Mouse (Mus musculus): ENCODE measurements around the gene Gm3453.
"Not testable (repeated sequence)": the region's sequence is repeated elsewhere in the genome, so short reads cannot be mapped to it uniquely, and the experiment has no call there.

The Gm3453 gene

GRCm38 (mm10) chr14:5979037-5979436 lies at the start of gene Gm3453:
Gene Gm3453 (minus strand): TSS chr14:5979137.
- DNase-seq (ENCODE audit: low spot score in 2 of 2): not testable (repeated sequence)

- DNase-seq (ENCODE audit: low spot score in 2 of 2): not testable (repeated sequence)
Measured at GRCm38 (mm10) chr14:5987136-5987535, 8.2 kb upstream of the Gm3453 start.

- DNase-seq (ENCODE audit: low spot score in 2 of 2): not testable (repeated sequence)
Measured at GRCm38 (mm10) chr14:5962441-5962840, 16.5 kb downstream of the Gm3453 start.

GRCm38 (mm10) chr14:5961635-5962034 lies 17.3 kb downstream of the Gm3453 start, which contains the start of gene Gm3248:
Gene Gm3248 (minus strand): TSS chr14:5961745.
- DNase-seq (ENCODE audit: low spot score in 2 of 2): peak in 1 of 2 experiments; percentile 9

GRCm38 (mm10) chr14:5961102-5961501 lies 17.8 kb downstream of the Gm3453 start:
- peak in 1 of 2 experiments; percentile 3 for DNase-seq (ENCODE audit: low spot score in 2 of 2)

GRCm38 (mm10) chr14:5960479-5960878 lies 18.5 kb downstream of the Gm3453 start:
- peak; percentile 10 to 34 for DNase-seq (ENCODE audit: low spot score in 2 of 2)

GRCm38 (mm10) chr14:5923276-5923675 lies 55.7 kb downstream of the Gm3453 start:
- not testable (repeated sequence) for DNase-seq (ENCODE audit: low spot score in 2 of 2)
